Mouse (Mus musculus) embryonic facial prominence, embryonic 14.5 days (tissue): ENCODE measurements around the gene Ptpn14. TPM values are rescaled to one million over a fixed set of nuclear protein-coding genes. Genes with fewer than 3 reads are reported as not detected.

Source experiments
- ATAC-seq: fragments of 200-750 bp; cut with Nextera tagmentation; 2 replicates; pipeline ENCODE4 v1.8.0; 2017; ENCODE audit warnings: low read depth, moderate number of reproducible peaks, moderate TSS enrichment
- DNase-seq: peaks from one replicate; pipeline ENCODE4 v3.0.0-alpha.2; 2015; ENCODE audit warnings: low spot score
- H3K27ac ChIP-seq: fragments of 300-500 bp; sonication (generic); replicated peaks from 2 replicates; pipeline ENCODE4 v1.5.1; 2014; ENCODE audit warnings: low read depth, mild to moderate bottlenecking, low read length, moderate library complexity
- H3K27me3 ChIP-seq: fragments of 300-500 bp; sonication (generic); replicated peaks from 2 replicates; pipeline ENCODE4 v1.6.1; 2014; ENCODE audit warnings: low read length; ENCODE audit not compliant: control insufficient read depth, insufficient read depth
- H3K36me3 ChIP-seq: fragments of 300-500 bp; sonication (generic); 2 replicates; pipeline ENCODE4 v1.6.1; 2014; ENCODE audit warnings: low read length, mixed read lengths; ENCODE audit not compliant: control insufficient read depth, insufficient read depth
- H3K4me1 ChIP-seq: fragments of 300-500 bp; sonication (generic); 2 replicates; pipeline ENCODE4 v1.6.1; 2014; ENCODE audit warnings: antibody characterized with exemption, low read length; ENCODE audit not compliant: control insufficient read depth, insufficient read depth
- H3K4me2 ChIP-seq: fragments of 300-500 bp; sonication (generic); 2 replicates; pipeline ENCODE4 v1.6.1; 2014; ENCODE audit warnings: low read depth, mild to moderate bottlenecking, low read length, moderate library complexity, mixed read lengths
- H3K4me3 ChIP-seq: fragments of 300-500 bp; sonication (generic); 2 replicates; pipeline ENCODE4 v1.5.1; 2014; ENCODE audit warnings: low read depth, mild to moderate bottlenecking, low read length
- H3K9ac ChIP-seq: fragments of 300-500 bp; sonication (generic); 2 replicates; pipeline ENCODE4 v1.6.1; 2014; ENCODE audit warnings: low read depth, mild to moderate bottlenecking, low read length, moderate library complexity, mixed read lengths
- H3K9me3 ChIP-seq: fragments of 300-500 bp; sonication (generic); 2 replicates; pipeline ENCODE4 v1.6.1; 2016; ENCODE audit warnings: low read length; ENCODE audit not compliant: control insufficient read depth
- WGBS: fragments of 180-500 bp; shearing (Covaris S2); extraction: QIAGEN DNeasy Blood & Tissue Kit; methylation state at CpG from one replicate; pipeline ENCODE4 v1.1.7; 2014; 5-methylcytosine and 5-hydroxymethylcytosine counted together
- polyA plus RNA-seq: library from polyadenylated mRNA; unstranded; fragments of >200 nt; fragmentation: Nextera tagmentation; extraction: Ambion mirVana; gene quantifications from 2 replicates; pipeline ENCODE4 v1.2.1, GENCODE M21; 2014

Ptpn14 gene
- polyA plus RNA-seq, 1 experiment from 2014 or later: 12.5 TPM

GRCm38 (mm10) chr1:189880745-189881144, 152.7 kb downstream of the Ptpn14 start:
- Histone ChIP-seq H3K27me3 (no peaks in the 10 kb centered on the region), H3K4me2 (no peak overlapping the region), H3K9me3 (no peaks in the 10 kb centered on the region), H3K27ac (no peak overlapping the region), H3K9ac (no peak overlapping the region), H3K4me3 (no peak overlapping the region), H3K4me1 (no peaks in the 10 kb centered on the region), H3K36me3 (peaks cover 35% of the 10 kb centered on the region; the same call in 1 of the 2 replicates)
- WGBS: 78% methylated on average over 14 of the region's 14 CpGs
- ATAC-seq: no peak
- DNase-seq: no peak

- no peaks in the 10 kb centered on the region for H3K27me3 ChIP-seq
- ATAC-seq (no peak; the same call in 1 of the 2 replicates), DNase-seq (no peak)
- H3K9me3 ChIP-seq: no peaks in the 10 kb centered on the region
- H3K36me3 ChIP-seq: peaks cover 22% of the 10 kb centered on the region; the same call in 1 of the 2 replicates
- H3K4me1 ChIP-seq: no peaks in the 10 kb centered on the region
- H3K4me3 ChIP-seq: no peak overlapping the region
- no peak overlapping the region for H3K4me2 ChIP-seq
- no peak overlapping the region for H3K27ac ChIP-seq
- 43% methylated on average over 7 of the region's 7 CpGs for WGBS
- no peak overlapping the region for H3K9ac ChIP-seq
Measured at GRCm38 (mm10) chr1:189882886-189883285, 154.8 kb downstream of the Ptpn14 start.

GRCm38 (mm10) chr1:189883531-189884170, 155.6 kb downstream of the Ptpn14 start:
- DNase-seq: no peak
- H3K9me3 ChIP-seq: no peaks in the 10 kb centered on the region
- no peak overlapping the region for H3K9ac ChIP-seq
- peaks cover 30% of the 10 kb centered on the region; the same call in 1 of the 2 replicates for H3K36me3 ChIP-seq
- no peak overlapping the region for H3K4me3 ChIP-seq
- WGBS: 39% methylated on average over 18 of the region's 18 CpGs
- no peaks in the 10 kb centered on the region for H3K27me3 ChIP-seq
- no peaks in the 10 kb centered on the region for H3K4me1 ChIP-seq
- H3K27ac ChIP-seq: no peak overlapping the region
- ATAC-seq: no peak
- no peak overlapping the region for H3K4me2 ChIP-seq

- Histone ChIP-seq H3K9ac (no peak overlapping the region), H3K27ac (no peak overlapping the region), H3K36me3 (peaks cover 30% of the 10 kb centered on the region; the same call in 1 of the 2 replicates), H3K4me2 (no peak overlapping the region), H3K4me3 (no peak overlapping the region), H3K9me3 (no peaks in the 10 kb centered on the region), H3K27me3 (no peaks in the 10 kb centered on the region), H3K4me1 (no peaks in the 10 kb centered on the region)
- ATAC-seq: no peak
- DNase-seq: no peak
- WGBS: 66% methylated on average over 13 of the region's 13 CpGs
Measured at GRCm38 (mm10) chr1:189884951-189885350, 156.9 kb downstream of the Ptpn14 start.

GRCm38 (mm10) chr1:189885975-189886374, 157.9 kb downstream of the Ptpn14 start:
- Histone ChIP-seq H3K4me1 (no peaks in the 10 kb centered on the region), H3K27ac (no peak overlapping the region), H3K9me3 (no peaks in the 10 kb centered on the region), H3K9ac (no peak overlapping the region), H3K36me3 (peaks cover 22% of the 10 kb centered on the region; the same call in 1 of the 2 replicates), H3K4me2 (no peak overlapping the region), H3K4me3 (no peak overlapping the region), H3K27me3 (no peaks in the 10 kb centered on the region)
- WGBS: 84% methylated on average over 6 of the region's 6 CpGs
- ATAC-seq (no peak), DNase-seq (no peak)

- Histone ChIP-seq H3K4me1 (no peaks in the 10 kb centered on the region), H3K27me3 (no peaks in the 10 kb centered on the region), H3K9ac (no peak overlapping the region), H3K4me3 (no peak overlapping the region), H3K36me3 (peaks cover 12% of the 10 kb centered on the region; the same call in 1 of the 2 replicates), H3K9me3 (no peaks in the 10 kb centered on the region), H3K4me2 (no peak overlapping the region), H3K27ac (no peak overlapping the region)
- peak; percentile 67 for DNase-seq
- WGBS: 28% methylated on average over 7 of the region's 7 CpGs
- ATAC-seq: peak; percentile 71
Measured at GRCm38 (mm10) chr1:189887518-189887917, 159.4 kb downstream of the Ptpn14 start.

GRCm38 (mm10) chr1:189888749-189889148, 160.7 kb downstream of the Ptpn14 start:
- DNase-seq: no peak
- Histone ChIP-seq H3K9ac (no peak overlapping the region), H3K9me3 (no peaks in the 10 kb centered on the region), H3K4me3 (no peak overlapping the region), H3K4me2 (no peak overlapping the region), H3K36me3 (peaks cover 21% of the 10 kb centered on the region; the same call in 1 of the 2 replicates), H3K27me3 (no peaks in the 10 kb centered on the region), H3K27ac (no peak overlapping the region), H3K4me1 (no peaks in the 10 kb centered on the region)
- no peak for ATAC-seq
- WGBS: 58% methylated on average over 10 of the region's 10 CpGs

GRCm38 (mm10) chr1:189894191-189894590, 166.1 kb downstream of the Ptpn14 start:
- no peak for ATAC-seq
- WGBS: 84% methylated on average over 9 of the region's 9 CpGs

GRCm38 (mm10) chr1:189897861-189898260, 169.8 kb downstream of the Ptpn14 start:
- Histone ChIP-seq H3K9me3 (no peaks in the 10 kb centered on the region), H3K4me2 (no peak overlapping the region), H3K27ac (no peak overlapping the region), H3K4me3 (no peak overlapping the region), H3K27me3 (no peaks in the 10 kb centered on the region), H3K9ac (no peak overlapping the region), H3K4me1 (no peaks in the 10 kb centered on the region), H3K36me3 (peaks cover 55% of the 10 kb centered on the region)
- WGBS: 75% methylated on average over 9 of the region's 9 CpGs
- DNase-seq (no peak), ATAC-seq (peak; percentile 20; the same call in 1 of the 2 replicates)

More at GRCm38 (mm10) chr1:189894191-189894590, 166.1 kb downstream of the Ptpn14 start:
- no peaks in the 10 kb centered on the region for H3K27me3 ChIP-seq
- no peak overlapping the region for H3K27ac ChIP-seq
- H3K4me3 ChIP-seq: no peak overlapping the region
- H3K36me3 ChIP-seq: peaks cover 58% of the 10 kb centered on the region
- no peak overlapping the region for H3K9ac ChIP-seq
- H3K9me3 ChIP-seq: no peaks in the 10 kb centered on the region
- no peaks in the 10 kb centered on the region for H3K4me1 ChIP-seq
- no peak overlapping the region for H3K4me2 ChIP-seq
- DNase-seq: no peak
